Mouse (Mus musculus) E14TG2a.4 (cell line): ENCODE measurements at regions not wholly inside any gene's neighbourhood (a gene's known extent, or its start where the extent isn't known, plus 50 kb on each side); places are given as distances from the start of the nearest gene placed in this dataset.

Experiments
- CTCF ChIP-seq: conservative IDR thresholded peaks from 2 replicates; pipeline ENCODE4 v1.5.1; 2014; ENCODE audit warnings: low read length
- NANOG ChIP-seq: IDR thresholded peaks from 2 replicates; pipeline ENCODE4 v1.6.1; 2014; ENCODE audit warnings: borderline replicate concordance, low read length, mixed read lengths
- POU5F1 ChIP-seq: IDR thresholded peaks from 2 replicates; pipeline ENCODE4 v1.6.1; 2014; ENCODE audit warnings: low read length, borderline replicate concordance

- TF ChIP-seq CTCF, result no peak
- no peak for TF ChIP-seq POU5F1
- TF ChIP-seq NANOG, result no peak
Observed at GRCm38 (mm10) chr3:3831411-3832286, 1919.0 kb upstream of the Gm8797 start.
